Mouse (Mus musculus) adrenal gland, postnatal 10 days (tissue): ENCODE data around the gene Fam199x. TPM values are rescaled to one million over a fixed set of nuclear protein-coding genes. Genes with fewer than 3 reads are reported as not detected.

ENCODE experiments used
- DNase-seq: peaks from one replicate; pipeline ENCODE4 v3.0.0; 2021; ENCODE audit warnings: mixed read lengths
- long read RNA-seq, 2 experiments: library from polyadenylated mRNA; stranded (forward); transcript quantifications; one replicate each; pipeline ENCODE4 v2.0.0; 2021
- total RNA-seq, 2 experiments: library from RNA; stranded (reverse); gene quantifications; 2 replicates each; pipeline ENCODE4 v1.2.3; 2021

Gene Fam199x
- total RNA-seq = 1 to 10 TPM; 5.8 to 7.2 TPM
- long read RNA-seq, experiment 1, full-length matches to known transcripts = 3 of 7 reads
- long read RNA-seq, experiment 1, partial matches to known transcripts = 0 of 7 reads
- long read RNA-seq, experiment 1, other reads (novel, unspliced or antisense) = 4 of 7 reads
- long read RNA-seq, experiment 2, full-length matches to known transcripts = 3 of 6 reads
- long read RNA-seq, experiment 2, partial matches to known transcripts = 0 of 6 reads
- long read RNA-seq, experiment 2, other reads (novel, unspliced or antisense) = 3 of 6 reads

GRCm38 (mm10) chrX:137049425-137050225, at the start of gene Fam199x:
Gene Fam199x, plus strand, starts transcription at chrX:137049594.
- peak; percentile 86 for DNase-seq

GRCm38 (mm10) chrX:137015099-137015709, 34.2 kb upstream of the Fam199x start:
- DNase-seq = peak; percentile 55

GRCm38 (mm10) chrX:137017668-137018067, 31.7 kb upstream of the Fam199x start:
- DNase-seq = no peak

- peak; percentile 72 for DNase-seq
These were observed 30.1 kb upstream of the Fam199x start for GRCm38 (mm10) chrX:137019310-137019709.

- DNase-seq = no peak
These were observed 18.5 kb upstream of the Fam199x start for GRCm38 (mm10) chrX:137030916-137031315.

- DNase-seq = no peak
These were observed 17.7 kb upstream of the Fam199x start for GRCm38 (mm10) chrX:137031726-137032125.

GRCm38 (mm10) chrX:137034322-137034721, 15.1 kb upstream of the Fam199x start:
- DNase-seq = no peak

- DNase-seq = no peak
These were observed 11.9 kb upstream of the Fam199x start for GRCm38 (mm10) chrX:137037470-137037999.

- peak; percentile 86 for DNase-seq
These were observed 11.4 kb upstream of the Fam199x start, which contains the start of gene Slc25a53 for GRCm38 (mm10) chrX:137038000-137038483. Gene Slc25a53, minus strand, starts transcription at chrX:137038302.

- no peak for DNase-seq
These were observed 10.9 kb upstream of the Fam199x start for GRCm38 (mm10) chrX:137038502-137038901.

- DNase-seq = no peak
These were observed 352 bp upstream of the Fam199x start for GRCm38 (mm10) chrX:137049060-137049424.

- no peak for DNase-seq
These were observed 13.8 kb downstream of the Fam199x start for GRCm38 (mm10) chrX:137063202-137063601.

- no peak for DNase-seq
These were observed 55.1 kb downstream of the Fam199x start for GRCm38 (mm10) chrX:137104531-137104930.

- DNase-seq = no peak
These were observed 57.1 kb downstream of the Fam199x start for GRCm38 (mm10) chrX:137106498-137106897.

GRCm38 (mm10) chrX:137118097-137118746, 68.8 kb downstream of the Fam199x start:
- DNase-seq = peak; percentile 40

- DNase-seq = no peak
These were observed 70.5 kb downstream of the Fam199x start for GRCm38 (mm10) chrX:137119675-137120423.

- DNase-seq = no peak
These were observed 72.3 kb downstream of the Fam199x start, which contains the start of gene Esx1 for GRCm38 (mm10) chrX:137121718-137122117. Gene Esx1, minus strand, starts transcription at chrX:137122083.

- no peak for DNase-seq
These were observed 78.1 kb downstream of the Fam199x start for GRCm38 (mm10) chrX:137127542-137127941.
